Mouse (Mus musculus) liver, embryonic 13.5 days (tissue): ENCODE results near the gene Prkca. TPM values are rescaled to one million over a fixed set of nuclear protein-coding genes. Genes with fewer than 3 reads are reported as not detected.
A peak's percentile ranks its signal among the peaks of the same experiment; 100 is the strongest.

ENCODE experiments used
- ATAC-seq: fragments of 200-750 bp; cut with Nextera tagmentation; 2 replicates; pipeline ENCODE4 v1.8.0; 2017; ENCODE audit warnings: low read depth, mild to moderate bottlenecking, moderate number of reproducible peaks, moderate library complexity
- DNase-seq: peaks from one replicate; pipeline ENCODE4 v3.0.0; 2022
- H3K27ac ChIP-seq: fragments of 300-500 bp; sonication (generic); 2 replicates; pipeline ENCODE4 v1.5.1; 2015; ENCODE audit warnings: moderate library complexity, mild to moderate bottlenecking, inconsistent platforms
- H3K27me3 ChIP-seq: fragments of 300-500 bp; sonication (generic); 2 replicates; pipeline ENCODE4 v1.6.1; 2015; ENCODE audit warnings: mild to moderate bottlenecking, inconsistent platforms
- H3K36me3 ChIP-seq: fragments of 300-500 bp; sonication (generic); 2 replicates; pipeline ENCODE4 v1.6.1; 2015; ENCODE audit warnings: mild to moderate bottlenecking, inconsistent platforms
- H3K4me1 ChIP-seq: fragments of 300-500 bp; sonication (generic); replicated peaks from 2 replicates; pipeline ENCODE4 v1.6.1; 2015; ENCODE audit warnings: inconsistent platforms
- H3K4me2 ChIP-seq: fragments of 300-500 bp; sonication (generic); 2 replicates; pipeline ENCODE4 v1.6.1; 2015; ENCODE audit warnings: inconsistent platforms, mild to moderate bottlenecking, moderate library complexity
- H3K4me3 ChIP-seq: fragments of 300-500 bp; sonication (generic); replicated peaks from 2 replicates; pipeline ENCODE4 v1.5.1; 2015; ENCODE audit warnings: mild to moderate bottlenecking, inconsistent platforms
- H3K9ac ChIP-seq: fragments of 300-500 bp; sonication (generic); 2 replicates; pipeline ENCODE4 v1.6.1; 2015; ENCODE audit warnings: mild to moderate bottlenecking, inconsistent platforms
- H3K9me3 ChIP-seq: fragments of 300-500 bp; sonication (generic); replicated peaks from 2 replicates; pipeline ENCODE4 v1.6.1; 2016; ENCODE audit warnings: inconsistent platforms
- WGBS: fragments of 180-500 bp; shearing (Covaris S2); methylation state at CpG from one replicate; pipeline ENCODE4 v1.1.7; 2015; ENCODE audit not compliant: insufficient replicate concordance; 5-methylcytosine and 5-hydroxymethylcytosine counted together
- polyA plus RNA-seq: library from polyadenylated mRNA; unstranded; fragments of >200 nt; fragmentation: Nextera tagmentation; extraction: Ambion mirVana; gene quantifications from 2 replicates; pipeline ENCODE4 v1.2.1, GENCODE M21; 2015

Prkca gene
- polyA plus RNA-seq, 1 experiment from 2014 or later, result 1.9 TPM

- WGBS, result 67% methylated on average over 5 of the region's 5 CpGs
- H3K4me3 ChIP-seq, result no peak overlapping the region
- ATAC-seq (no peak), DNase-seq (no peak)
- no peaks in the 10 kb centered on the region for H3K36me3 ChIP-seq
- H3K27me3 ChIP-seq, result peaks cover 3% of the 10 kb centered on the region; the same call in 1 of the 2 replicates
- H3K4me2 ChIP-seq, result no peak overlapping the region
- no peak overlapping the region for H3K9ac ChIP-seq
- H3K9me3 ChIP-seq, result no peaks in the 10 kb centered on the region
- no peak overlapping the region for H3K27ac ChIP-seq
- H3K4me1 ChIP-seq, result peaks cover 3% of the 10 kb centered on the region
These were observed 7.3 kb downstream of the Prkca start for GRCm38 (mm10) chr11:108336445-108336844.

GRCm38 (mm10) chr11:108335536-108335935, 8.2 kb downstream of the Prkca start:
- H3K9me3 ChIP-seq, result no peaks in the 10 kb centered on the region
- no peaks in the 10 kb centered on the region for H3K36me3 ChIP-seq
- no peak overlapping the region for H3K27ac ChIP-seq
- H3K27me3 ChIP-seq, result no peaks in the 10 kb centered on the region
- no peak overlapping the region for H3K9ac ChIP-seq
- no peak for ATAC-seq
- WGBS, result 68% methylated on average over 4 of the region's 4 CpGs
- no peak overlapping the region for H3K4me2 ChIP-seq
- no peak overlapping the region for H3K4me3 ChIP-seq
- 0 out of 2 replicates have a peak, but pooled peaks cover 8% of the 10 kb centered on the region for H3K4me1 ChIP-seq
- DNase-seq, result no peak

- no peaks in the 10 kb centered on the region for H3K9me3 ChIP-seq
- H3K4me1 ChIP-seq, result 0 out of 2 replicates have a peak, but pooled peaks cover 8% of the 10 kb centered on the region
- WGBS, result 50% methylated on average over 2 of the region's 3 CpGs
- no peak overlapping the region for H3K27ac ChIP-seq
- no peaks in the 10 kb centered on the region for H3K27me3 ChIP-seq
- H3K4me3 ChIP-seq, result no peak overlapping the region
- no peak overlapping the region for H3K9ac ChIP-seq
- DNase-seq (no peak), ATAC-seq (no peak)
- H3K4me2 ChIP-seq, result no peak overlapping the region
- H3K36me3 ChIP-seq, result no peaks in the 10 kb centered on the region
These were observed 9.1 kb downstream of the Prkca start for GRCm38 (mm10) chr11:108334658-108335057.

- Histone ChIP-seq H3K9ac (no peak overlapping the region), H3K4me2 (no peak overlapping the region), H3K27me3 (no peaks in the 10 kb centered on the region), H3K4me1 (0 out of 2 replicates have a peak, but pooled peaks cover 8% of the 10 kb centered on the region), H3K9me3 (no peaks in the 10 kb centered on the region), H3K36me3 (no peaks in the 10 kb centered on the region), H3K27ac (no peak overlapping the region), H3K4me3 (no peak overlapping the region)
- DNase-seq (no peak), ATAC-seq (no peak)
- 58% methylated on average over 8 of the region's 8 CpGs for WGBS
These were observed 9.9 kb downstream of the Prkca start for GRCm38 (mm10) chr11:108333583-108334379.

- DNase-seq, result no peak
- H3K36me3 ChIP-seq, result no peaks in the 10 kb centered on the region
- H3K4me1 ChIP-seq, result 0 out of 2 replicates have a peak, but pooled peaks cover 8% of the 10 kb centered on the region
- H3K4me3 ChIP-seq, result no peak overlapping the region
- no peak overlapping the region for H3K4me2 ChIP-seq
- H3K27ac ChIP-seq, result no peak overlapping the region
- H3K9me3 ChIP-seq, result no peaks in the 10 kb centered on the region
- no peak for ATAC-seq
- H3K9ac ChIP-seq, result no peak overlapping the region
- no peaks in the 10 kb centered on the region for H3K27me3 ChIP-seq
- 71% methylated on average over 5 of the region's 5 CpGs for WGBS
These were observed 10.7 kb downstream of the Prkca start for GRCm38 (mm10) chr11:108333006-108333405.

GRCm38 (mm10) chr11:108330818-108331217, 12.9 kb downstream of the Prkca start:
- no peaks in the 10 kb centered on the region for H3K27me3 ChIP-seq
- WGBS, result 66% methylated on average over 11 of the region's 11 CpGs
- no peak overlapping the region for H3K27ac ChIP-seq
- H3K9me3 ChIP-seq, result no peaks in the 10 kb centered on the region
- no peak for DNase-seq
- 0 out of 2 replicates have a peak, but pooled peaks cover 8% of the 10 kb centered on the region for H3K4me1 ChIP-seq
- H3K4me2 ChIP-seq, result no peak overlapping the region
- H3K36me3 ChIP-seq, result no peaks in the 10 kb centered on the region
- no peak overlapping the region for H3K9ac ChIP-seq
- H3K4me3 ChIP-seq, result no peak overlapping the region
- ATAC-seq, result no peak

- Histone ChIP-seq H3K4me2 (no peak overlapping the region), H3K36me3 (no peaks in the 10 kb centered on the region), H3K27me3 (no peaks in the 10 kb centered on the region), H3K9me3 (no peaks in the 10 kb centered on the region), H3K9ac (no peak overlapping the region), H3K4me1 (peaks cover 8% of the 10 kb centered on the region; the same call in 1 of the 2 replicates), H3K27ac (no peak overlapping the region), H3K4me3 (no peak overlapping the region)
- WGBS, result 80% methylated on average over 8 of the region's 8 CpGs
- no peak for DNase-seq
- ATAC-seq, result no peak
These were observed 17.8 kb downstream of the Prkca start for GRCm38 (mm10) chr11:108325943-108326342.

GRCm38 (mm10) chr11:108322156-108322555, 21.6 kb downstream of the Prkca start:
- Histone ChIP-seq H3K27me3 (no peaks in the 10 kb centered on the region), H3K4me2 (no peak overlapping the region), H3K4me3 (no peak overlapping the region), H3K27ac (no peak overlapping the region), H3K4me1 (peaks cover 27% of the 10 kb centered on the region), H3K36me3 (no peaks in the 10 kb centered on the region), H3K9me3 (no peaks in the 10 kb centered on the region), H3K9ac (no peak overlapping the region)
- WGBS, result 50% methylated on average over 2 of the region's 2 CpGs
- ATAC-seq (no peak), DNase-seq (no peak)

GRCm38 (mm10) chr11:108320561-108320960, 23.2 kb downstream of the Prkca start:
- ATAC-seq (no peak), DNase-seq (no peak)
- Histone ChIP-seq H3K4me2 (no peak overlapping the region), H3K9me3 (no peaks in the 10 kb centered on the region), H3K36me3 (no peaks in the 10 kb centered on the region), H3K4me1 (peaks cover 27% of the 10 kb centered on the region), H3K27me3 (no peaks in the 10 kb centered on the region), H3K9ac (no peak overlapping the region), H3K27ac (no peak overlapping the region), H3K4me3 (no peak overlapping the region)
- 22% methylated on average over 7 of the region's 7 CpGs for WGBS

- no peak overlapping the region for H3K27ac ChIP-seq
- ATAC-seq (peak; percentile 83), DNase-seq (peak; percentile 28)
- H3K4me2 ChIP-seq, result 0 out of 2 replicates have a peak overlapping the region, but pooled peaks have one; percentile 23
- H3K4me3 ChIP-seq, result no peak overlapping the region
- WGBS, result 51% methylated on average over 11 of the region's 11 CpGs
- H3K36me3 ChIP-seq, result no peaks in the 10 kb centered on the region
- no peak overlapping the region for H3K9ac ChIP-seq
- peaks cover 27% of the 10 kb centered on the region for H3K4me1 ChIP-seq
- no peaks in the 10 kb centered on the region for H3K27me3 ChIP-seq
- no peaks in the 10 kb centered on the region for H3K9me3 ChIP-seq
These were observed 24.6 kb downstream of the Prkca start for GRCm38 (mm10) chr11:108319162-108319561.

GRCm38 (mm10) chr11:108317878-108318277, 25.9 kb downstream of the Prkca start:
- Histone ChIP-seq H3K4me1 (peaks cover 27% of the 10 kb centered on the region), H3K27ac (no peak overlapping the region), H3K36me3 (no peaks in the 10 kb centered on the region), H3K9ac (no peak overlapping the region), H3K27me3 (no peaks in the 10 kb centered on the region), H3K9me3 (no peaks in the 10 kb centered on the region), H3K4me2 (no peak overlapping the region), H3K4me3 (no peak overlapping the region)
- no peak for DNase-seq
- no peak for ATAC-seq
- WGBS, result 47% methylated on average over 6 of the region's 6 CpGs

GRCm38 (mm10) chr11:108315736-108316135, 28.0 kb downstream of the Prkca start:
- H3K9me3 ChIP-seq, result no peaks in the 10 kb centered on the region
- H3K4me2 ChIP-seq, result no peak overlapping the region
- no peak for DNase-seq
- no peaks in the 10 kb centered on the region for H3K27me3 ChIP-seq
- H3K9ac ChIP-seq, result no peak overlapping the region
- ATAC-seq, result no peak
- H3K36me3 ChIP-seq, result no peaks in the 10 kb centered on the region
- H3K4me3 ChIP-seq, result no peak overlapping the region
- H3K4me1 ChIP-seq, result peaks cover 34% of the 10 kb centered on the region
- WGBS, result 56% methylated on average over 7 of the region's 7 CpGs
- no peak overlapping the region for H3K27ac ChIP-seq
